Mouse (Mus musculus) liver, postnatal 0 days (tissue): ENCODE results near the gene Themis.

Source experiments
- CTCF ChIP-seq: sonication (generic); IDR thresholded peaks from 2 replicates; pipeline ENCODE4 v1.5.1; 2016; ENCODE audit warnings: antibody characterized with exemption, low read depth
- EP300 ChIP-seq: IDR thresholded peaks from 2 replicates; pipeline ENCODE4 v1.6.1; 2016; ENCODE audit warnings: antibody characterized with exemption, low read depth, mild to moderate bottlenecking

GRCm38 (mm10) chr10:28816160-28816559, 148.0 kb downstream of the Themis start:
- TF ChIP-seq CTCF (no peak), EP300 (no peak)
